ENCODE assay signal across 8 mouse cellular contexts in the genomic region with DNA sequence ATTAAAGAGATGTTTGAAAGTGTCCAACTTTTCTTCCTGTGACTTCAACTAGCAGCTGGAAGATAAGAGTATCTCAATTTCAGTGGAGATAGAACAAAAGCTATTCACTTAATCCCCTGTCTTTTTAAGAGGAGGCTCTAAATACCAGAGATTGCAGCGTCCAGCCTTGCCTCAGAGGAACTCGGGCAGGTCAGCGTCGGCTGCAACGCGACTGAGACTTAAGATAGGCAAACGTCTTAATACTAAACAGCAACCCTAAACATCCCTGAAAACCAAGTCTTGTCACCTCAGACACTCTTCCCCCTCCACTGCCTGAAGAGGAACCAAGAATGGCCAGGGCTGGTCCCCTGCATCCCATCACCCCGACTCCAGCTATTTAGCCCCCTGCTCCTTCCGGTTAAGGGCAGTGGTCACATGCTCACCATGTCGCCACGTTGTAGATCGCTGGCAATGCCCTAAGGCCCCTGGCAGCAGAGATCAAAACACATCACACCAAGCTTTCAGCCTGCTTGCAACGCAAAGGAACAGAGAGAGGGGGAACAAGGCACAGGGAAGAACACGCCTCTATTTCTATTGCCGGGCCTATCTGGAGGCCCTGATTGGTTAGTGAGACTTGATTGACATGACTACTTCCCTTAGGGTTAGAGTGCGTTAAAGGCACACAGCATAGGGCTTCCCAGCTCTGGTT. TPM values are rescaled to one million over a fixed set of nuclear protein-coding genes. Genes with fewer than 3 reads are reported as not detected.
DNase-seq lines count a peak whose midpoint lies in the region; ATAC-seq and TF ChIP-seq lines count a peak whose summit lies in the region.
"Not testable (repeated sequence)": the region's sequence is repeated elsewhere in the genome, so short reads cannot be mapped to it uniquely, and the experiment has no call there.

No protein-coding gene starts in this region.

- peak overlapping the region; percentile 15; the same call in 1 of the 2 replicates for H3K9ac ChIP-seq in ES-Bruce4 (ENCODE audit: low read depth, poor library complexity, severe bottlenecking)
- peak overlapping the region; percentile 62 for H3K9ac ChIP-seq in forebrain, embryonic 14.5 days (ENCODE audit: low read length)
- peak overlapping the region; percentile 37; the same call in 1 of the 2 replicates for H3K9ac ChIP-seq in liver, embryonic 16.5 days (ENCODE audit: low read depth, low read length)
- H3K9ac ChIP-seq in neural tube, embryonic 12.5 days, result peak overlapping the region; percentile 55

- TF ChIP-seq CTCF in ES-Bruce4 (IDR thresholded peaks at IDR 0.05; ENCODE audit: low read depth, low read length), result not testable (repeated sequence)

- TF ChIP-seq EP300 in ES-Bruce4 (IDR thresholded peaks at IDR 0.05; ENCODE audit: insufficient read depth, low read depth, low read length), result not testable (repeated sequence)

- peak overlapping the region; percentile 47 for H3K4me2 ChIP-seq in forebrain, embryonic 14.5 days (ENCODE audit: low read length)
- peak overlapping the region; percentile 76 for H3K4me2 ChIP-seq in liver, embryonic 16.5 days (ENCODE audit: low read depth, low read length)
- H3K4me2 ChIP-seq in neural tube, embryonic 12.5 days (replicated peaks), result peak overlapping the region; percentile 48

- H3K36me3 ChIP-seq in ES-Bruce4 (ENCODE audit: control insufficient read depth, insufficient read depth, low read length, poor library complexity, severe bottlenecking); forebrain, embryonic 14.5 days (ENCODE audit: control insufficient read depth, insufficient read depth, low read length); liver, embryonic 16.5 days (ENCODE audit: control insufficient read depth, insufficient read depth); neural tube, embryonic 12.5 days: not testable (repeated sequence)

- intact Hi-C loops in heart, postnatal 14 days (cut with DNase I), result not testable (repeated sequence)

- not testable (repeated sequence) for H3K27me3 ChIP-seq in ES-Bruce4 (ENCODE audit: control insufficient read depth, insufficient read depth, low read length, poor library complexity, severe bottlenecking); forebrain, embryonic 14.5 days (replicated peaks; ENCODE audit: control insufficient read depth, insufficient read depth, low read length); liver, embryonic 16.5 days (ENCODE audit: control insufficient read depth, insufficient read depth, low read depth, low read length); neural tube, embryonic 12.5 days (replicated peaks)

- H3K4me1 ChIP-seq in ES-Bruce4 (ENCODE audit: control insufficient read depth, insufficient read depth, low read length); forebrain, embryonic 14.5 days (ENCODE audit: control insufficient read depth, insufficient read depth, low read length); liver, embryonic 16.5 days (ENCODE audit: control insufficient read depth, low read depth, low read length); neural tube, embryonic 12.5 days: not testable (repeated sequence)

- H3K4me3 ChIP-seq in ES-Bruce4 (ENCODE audit: low read depth, low read length), result peak overlapping the region; percentile 73
- peak overlapping the region; percentile 32 for H3K4me3 ChIP-seq in forebrain, embryonic 14.5 days (ENCODE audit: low read depth, low read length)
- H3K4me3 ChIP-seq in liver, embryonic 16.5 days (ENCODE audit: low read depth, low read length), result peak overlapping the region; percentile 62
- peak overlapping the region; percentile 54 for H3K4me3 ChIP-seq in neural tube, embryonic 12.5 days

- not testable (repeated sequence) for H3K9me3 ChIP-seq in ES-Bruce4 (replicated peaks; ENCODE audit: control insufficient read depth, insufficient read depth, low read length, poor library complexity, severe bottlenecking); forebrain, embryonic 14.5 days (replicated peaks; ENCODE audit: control insufficient read depth, low read length); liver, embryonic 16.5 days (replicated peaks; ENCODE audit: control insufficient read depth, low read length); neural tube, embryonic 12.5 days

- TF ChIP-seq POLR2A in ES-Bruce4 (IDR thresholded peaks at IDR 0.05; ENCODE audit: insufficient read depth, low read length), result not testable (repeated sequence)

- peak; percentile 100 for ATAC-seq in forebrain, embryonic 14.5 days
- ATAC-seq in liver, embryonic 16.5 days (ENCODE audit: low read depth), result peak; percentile 94
- ATAC-seq in neural tube, embryonic 12.5 days (ENCODE audit: low FRiP score, low read depth), result peak; percentile 100

- not testable (repeated sequence) for H3K27ac ChIP-seq in ES-Bruce4 (ENCODE audit: insufficient read depth, low read length); forebrain, embryonic 14.5 days (ENCODE audit: low read depth, low read length); liver, embryonic 16.5 days (ENCODE audit: low read length); neural tube, embryonic 12.5 days

- 1% methylated on average over 16 of the region's 16 CpGs for WGBS in forebrain, embryonic 14.5 days
- 0% methylated on average over 16 of the region's 16 CpGs for WGBS in large intestine, adult 2 months
- WGBS in liver, embryonic 16.5 days (ENCODE audit: insufficient replicate concordance), result 1% methylated on average over 16 of the region's 16 CpGs
- 1% methylated on average over 16 of the region's 16 CpGs for WGBS in neural tube, embryonic 12.5 days

- DNase-seq in c-Kit-positive CD71-positive TER-119-positive erythroid progenitor cells, embryonic 14.5 days (ENCODE audit: low spot score), result peak; percentile 70
- DNase-seq in forebrain, embryonic 14.5 days (ENCODE audit: low spot score), result peak; percentile 92
- peak; percentile 58 to 73 for DNase-seq in heart, postnatal 14 days
- peak; percentile 88 for DNase-seq in large intestine, adult 2 months (ENCODE audit: low read depth, low spot score)
- DNase-seq in telencephalon, adult 2 months (ENCODE audit: low read depth, low spot score), result peak; percentile 80

RNA-seq across cellular contexts. Expression of gene 6720489N17Rik, which starts 28.8 kb away (rescaled TPM):
- 7.2 and 8.5 TPM in 2 replicates for polyA plus RNA-seq in ES-Bruce4 (2011; ENCODE audit: insufficient read depth, insufficient read length, low read depth, missing spikeins)
- polyA plus RNA-seq in forebrain, embryonic 14.5 days (2014; fragmentation: Nextera tagmentation; extraction: Ambion mirVana), result 10.0 and 10.7 TPM in 2 replicates
- total RNA-seq in heart, postnatal 14 days (2021), result 1 to 10 TPM; 1.0 to 1.2 TPM
- 0.19 and 0.36 TPM in 2 replicates for polyA plus RNA-seq in large intestine, adult 2 months (2012; rRNA removed)
- 1.5 and 1.8 TPM in 2 replicates for polyA plus RNA-seq in liver, embryonic 16.5 days (2015; fragmentation: Nextera tagmentation; extraction: Ambion mirVana)
- 10.6 and 10.9 TPM in 2 replicates for polyA plus RNA-seq in neural tube, embryonic 12.5 days (2016; fragmentation: Nextera tagmentation; extraction: Ambion mirVana)
